Mouse (Mus musculus) brain, embryonic 14.5 days (tissue): ENCODE measurements around the gene St3gal2.

Source experiments
- CTCF ChIP-seq: fragments of 200-500 bp; IDR thresholded peaks from 2 replicates; pipeline ENCODE4 v1.5.1; 2012; ENCODE audit warnings: inconsistent platforms, mild to moderate bottlenecking, moderate library complexity, borderline replicate concordance; ENCODE audit not compliant: insufficient read depth, insufficient read length; ENCODE audit errors: extremely low read depth
- POLR2A ChIP-seq: fragments of 200-500 bp; IDR thresholded peaks from 2 replicates; pipeline ENCODE4 v1.6.1; 2012; ENCODE audit warnings: mild to moderate bottlenecking, inconsistent platforms, borderline replicate concordance; ENCODE audit not compliant: poor library complexity, insufficient read depth, insufficient read length, severe bottlenecking; ENCODE audit errors: extremely low read depth

- TF ChIP-seq CTCF (no peak), POLR2A (no peak)
Observed at GRCm38 (mm10) chr8:110918460-110918859, 1.3 kb upstream of the St3gal2 start.
